8 mouse cellular contexts compared by ENCODE assay signal in genomic region chr17:66449460-66450341, GRCm38 (mm10). TPM values are rescaled to one million over a fixed set of nuclear protein-coding genes. Genes with fewer than 3 reads are reported as not detected.
DNase-seq lines count a peak whose midpoint lies in the region; ATAC-seq and TF ChIP-seq lines count a peak whose summit lies in the region.

Mtcl1 (minus strand) TSS chr17:66449750.

- no peak for TF ChIP-seq CTCF in bone marrow macrophage, adult 2 months (IDR thresholded peaks at IDR 0.05; ENCODE audit: low read depth, low read length)
- TF ChIP-seq CTCF in embryonic fibroblast, embryonic 13.5 days (IDR thresholded peaks at IDR 0.05; ENCODE audit: borderline replicate concordance, insufficient read depth, low read length): no peak
- TF ChIP-seq CTCF in liver, adult 2 months (IDR thresholded peaks at IDR 0.05; ENCODE audit: low read depth, low read length): no peak

- H3K27ac ChIP-seq in bone marrow macrophage, adult 2 months (ENCODE audit: insufficient read depth, low read depth, low read length): no peak within 1 kb of the TSS
- H3K27ac ChIP-seq in embryonic fibroblast, embryonic 13.5 days (ENCODE audit: insufficient read depth, low read length): no peak within 1 kb of the TSS
- peak within 1 kb of the TSS; percentile 59 for H3K27ac ChIP-seq in heart, embryonic 13.5 days (replicated peaks)
- peak within 1 kb of the TSS; percentile 82 for H3K27ac ChIP-seq in kidney, embryonic 16.5 days (ENCODE audit: low read length)
- no peak within 1 kb of the TSS for H3K27ac ChIP-seq in liver, adult 2 months (replicated peaks; ENCODE audit: insufficient read depth, low read depth, low read length)
- H3K27ac ChIP-seq in stomach, embryonic 15.5 days: peak within 1 kb of the TSS; percentile 58; the same call in 1 of the 2 replicates

- H3K9ac ChIP-seq in heart, embryonic 13.5 days: peak within 1 kb of the TSS; percentile 82
- H3K9ac ChIP-seq in kidney, embryonic 16.5 days (replicated peaks; ENCODE audit: low read length): peak within 1 kb of the TSS; percentile 84
- peak within 1 kb of the TSS; percentile 24 for H3K9ac ChIP-seq in liver, adult 2 months (ENCODE audit: low read depth, low read length)
- H3K9ac ChIP-seq in stomach, embryonic 15.5 days: peak within 1 kb of the TSS; percentile 51

- ATAC-seq in heart, embryonic 13.5 days (ENCODE audit: extremely low read depth, insufficient number of reproducible peaks, low FRiP score, low TSS enrichment): peak; percentile 69
- peak; percentile 85 for ATAC-seq in kidney, embryonic 16.5 days (ENCODE audit: low FRiP score, low TSS enrichment)
- peak; percentile 73 for ATAC-seq in stomach, embryonic 15.5 days (ENCODE audit: insufficient read depth, low FRiP score, low read depth)

- H3K36me3 ChIP-seq in heart, embryonic 13.5 days: no peaks in the 10 kb centered on the region
- no peaks in the 10 kb centered on the region for H3K36me3 ChIP-seq in kidney, embryonic 16.5 days (ENCODE audit: insufficient read depth, low read length)
- H3K36me3 ChIP-seq in liver, adult 2 months (ENCODE audit: control insufficient read depth, insufficient read depth, low read length): no peaks in the 10 kb centered on the region
- H3K36me3 ChIP-seq in myocyte (ENCODE audit: control insufficient read depth, insufficient read depth): no peaks in the 10 kb centered on the region
- H3K36me3 ChIP-seq in stomach, embryonic 15.5 days: no peaks in the 10 kb centered on the region

- H3K4me1 ChIP-seq in bone marrow macrophage, adult 2 months (ENCODE audit: control insufficient read depth, insufficient read depth, low read length): no peaks in the 10 kb centered on the region
- peaks cover 9% of the 10 kb centered on the region for H3K4me1 ChIP-seq in embryonic fibroblast, embryonic 13.5 days (ENCODE audit: control insufficient read depth, insufficient read depth, low read length)
- peaks cover 26% of the 10 kb centered on the region for H3K4me1 ChIP-seq in heart, embryonic 13.5 days
- peaks cover 41% of the 10 kb centered on the region for H3K4me1 ChIP-seq in kidney, embryonic 16.5 days (ENCODE audit: insufficient read depth, low read length)
- H3K4me1 ChIP-seq in liver, adult 2 months (ENCODE audit: control insufficient read depth, insufficient read depth, low read length): peaks cover 3% of the 10 kb centered on the region; the same call in 1 of the 2 replicates
- H3K4me1 ChIP-seq in stomach, embryonic 15.5 days: peaks cover 23% of the 10 kb centered on the region

- WGBS in heart, embryonic 13.5 days: under 1% methylated on average over 67 of the region's 76 CpGs
- under 1% methylated on average over 72 of the region's 76 CpGs for WGBS in kidney, embryonic 16.5 days
- WGBS in liver, adult 2 months: 2% methylated on average over 76 of the region's 76 CpGs
- WGBS in stomach, embryonic 15.5 days: under 1% methylated on average over 65 of the region's 76 CpGs

- H3K79me2 ChIP-seq in liver, adult 2 months (ENCODE audit: control insufficient read depth, insufficient read depth, low read length): no peaks in the 10 kb centered on the region
- peaks cover 35% of the 10 kb centered on the region for H3K79me2 ChIP-seq in myocyte (ENCODE audit: control insufficient read depth, insufficient read depth)

- H3ac ChIP-seq in myocyte (ENCODE audit: control insufficient read depth, insufficient read length): peak within 1 kb of the TSS; percentile 86

- peak; percentile 34 to 45 for DNase-seq in B cell, adult 2 months
- DNase-seq in liver, adult 2 months (ENCODE audit: extremely low read depth, low read depth, low spot score): no peak

- TF ChIP-seq POLR2A in bone marrow macrophage, adult 2 months (IDR thresholded peaks at IDR 0.05; ENCODE audit: borderline replicate concordance, low read depth, low read length): no peak
- TF ChIP-seq POLR2A in embryonic fibroblast, embryonic 13.5 days (IDR thresholded peaks at IDR 0.05; ENCODE audit: low read depth, low read length): peak; percentile 52
- no peak for TF ChIP-seq POLR2A in liver, adult 2 months (IDR thresholded peaks at IDR 0.05; ENCODE audit: extremely low read depth, insufficient read depth, low read length)
- peak; percentile 100 for TF ChIP-seq POLR2A in myocyte (IDR thresholded peaks at IDR 0.05; ENCODE audit: insufficient read length, low read depth)

- no peaks in the 10 kb centered on the region for H3K9me3 ChIP-seq in heart, embryonic 13.5 days
- no peaks in the 10 kb centered on the region for H3K9me3 ChIP-seq in kidney, embryonic 16.5 days (ENCODE audit: low read length)
- H3K9me3 ChIP-seq in stomach, embryonic 15.5 days: no peaks in the 10 kb centered on the region

- H3K27me3 ChIP-seq in heart, embryonic 13.5 days (replicated peaks): peaks cover 56% of the 10 kb centered on the region
- H3K27me3 ChIP-seq in kidney, embryonic 16.5 days (ENCODE audit: insufficient read depth, low read length): peaks cover 20% of the 10 kb centered on the region
- H3K27me3 ChIP-seq in liver, adult 2 months (ENCODE audit: control insufficient read depth, insufficient read depth, low read length): peaks cover 24% of the 10 kb centered on the region
- no peaks in the 10 kb centered on the region for H3K27me3 ChIP-seq in myocyte (ENCODE audit: control insufficient read depth, insufficient read depth, insufficient read length)
- peaks cover 39% of the 10 kb centered on the region; the same call in 1 of the 2 replicates for H3K27me3 ChIP-seq in stomach, embryonic 15.5 days (replicated peaks)

- H3K4me2 ChIP-seq in heart, embryonic 13.5 days: peak within 1 kb of the TSS; percentile 99
- H3K4me2 ChIP-seq in kidney, embryonic 16.5 days (replicated peaks; ENCODE audit: low read depth, low read length): peak within 1 kb of the TSS; percentile 99
- peak within 1 kb of the TSS; percentile 90 for H3K4me2 ChIP-seq in myocyte (ENCODE audit: low read depth)
- H3K4me2 ChIP-seq in stomach, embryonic 15.5 days: peak within 1 kb of the TSS; percentile 98

- peak within 1 kb of the TSS; percentile 45 for H3K4me3 ChIP-seq in bone marrow macrophage, adult 2 months (ENCODE audit: insufficient read depth, low read length)
- H3K4me3 ChIP-seq in embryonic fibroblast, embryonic 13.5 days (ENCODE audit: insufficient read depth, low read length): peak within 1 kb of the TSS; percentile 66
- H3K4me3 ChIP-seq in heart, embryonic 13.5 days: peak within 1 kb of the TSS; percentile 81
- peak within 1 kb of the TSS; percentile 76 for H3K4me3 ChIP-seq in kidney, embryonic 16.5 days (ENCODE audit: low read length)
- peak within 1 kb of the TSS; percentile 54 for H3K4me3 ChIP-seq in liver, adult 2 months (ENCODE audit: insufficient read depth, low read depth, low read length)
- H3K4me3 ChIP-seq in myocyte: peak within 1 kb of the TSS; percentile 67
- peak within 1 kb of the TSS; percentile 71 for H3K4me3 ChIP-seq in stomach, embryonic 15.5 days (replicated peaks)

TF ChIP-seq in myocyte, 11 proteins besides CTCF, POLR2A, EP300 and RAD21:
- peak in 1 of 3 experiments; percentile 53 for TF ChIP-seq MYOG (IDR thresholded peaks at IDR 0.05; ENCODE audit: control insufficient read depth in 1 of 3, insufficient read depth in 1 of 3, insufficient read length in 2 of 3, low read depth in 2 of 3)
- no peak for TF ChIP-seq CEBPB (IDR thresholded peaks at IDR 0.05; ENCODE audit: insufficient read depth, poor library complexity, severe bottlenecking)
- TF ChIP-seq POLR2AphosphoS2 (IDR thresholded peaks at IDR 0.05; ENCODE audit: insufficient read length, low read depth): peak; percentile 93
- TF ChIP-seq MYOD1 (IDR thresholded peaks at IDR 0.05; ENCODE audit: control insufficient read depth in 1 of 3, insufficient read length in 2 of 3, low read depth in 2 of 3): peak in 1 of 3 experiments; percentile 55
- TF ChIP-seq TCF3 (IDR thresholded peaks at IDR 0.05; ENCODE audit: insufficient read length, low read depth): peak; percentile 21
- TF ChIP-seq MAX (IDR thresholded peaks at IDR 0.05; ENCODE audit: low read depth): no peak
TF ChIP-seq in myocyte: peak in this region for 4.

RNA-seq across cellular contexts. Expression of gene Mtcl1, which starts in this region (rescaled TPM):
- polyA plus RNA-seq in bone marrow macrophage, adult 2 months (2012; ENCODE audit: insufficient read depth, insufficient read length, missing spikeins): not detected in 2 replicates
- polyA plus RNA-seq in embryonic fibroblast, embryonic 13.5 days (2011; ENCODE audit: insufficient read length, low read depth, missing spikeins): 5.2 and 8.5 TPM in 2 replicates
- polyA plus RNA-seq in heart, embryonic 13.5 days (2015; fragmentation: Nextera tagmentation; extraction: Ambion mirVana): 1.3 and 1.5 TPM in 2 replicates
- polyA plus RNA-seq in kidney, embryonic 16.5 days (2015; fragmentation: Nextera tagmentation; extraction: Ambion mirVana): 5.0 and 5.2 TPM in 2 replicates
- total RNA-seq in liver, adult 2 months (2014; rRNA removed): 0.28 and 0.54 TPM in 2 replicates
- polyA plus RNA-seq in liver, adult 2 months (2012; rRNA removed): 0.05 and 0.15 TPM in 2 replicates
- 18.3 TPM for polyA plus RNA-seq in myocyte (2012; fragmentation: generic; extraction: Trizol)
- polyA plus RNA-seq in stomach, embryonic 15.5 days (2015; fragmentation: Nextera tagmentation; extraction: Ambion mirVana): 6.1 and 7.2 TPM in 2 replicates

Comparison
In these comparisons a context has a peak if more than half of its experiments do, and no peak if none do; other contexts are left out.
1. H3K27ac ChIP-seq: peak in heart, embryonic 13.5 days (single experiment), kidney, embryonic 16.5 days (single experiment) and stomach, embryonic 15.5 days (single experiment); none in bone marrow macrophage, adult 2 months (single experiment), embryonic fibroblast, embryonic 13.5 days (single experiment) and liver, adult 2 months (single experiment).
2. POLR2A ChIP-seq: peak in embryonic fibroblast, embryonic 13.5 days (single experiment) and myocyte (single experiment); none in bone marrow macrophage, adult 2 months (single experiment) and liver, adult 2 months (single experiment).
3. H3K9ac ChIP-seq: peak in every context shown above with its lines; median percentile 84 in kidney, embryonic 16.5 days; 82 in heart, embryonic 13.5 days; 51 in stomach, embryonic 15.5 days; 24 in liver, adult 2 months.
4. Peak in every context shown above with its lines, with median percentiles within 50 percentile points of each other: H3K4me3 ChIP-seq, ATAC-seq and H3K4me2 ChIP-seq.